Mouse (Mus musculus): ENCODE results near the gene Fgd2. TPM values are rescaled to one million over a fixed set of nuclear protein-coding genes. Genes with fewer than 3 reads are reported as not detected.

Fgd2 gene
- polyA plus RNA-seq, 1 experiment: 268 TPM

GRCm38 (mm10) chr17:29401741-29402268 lies 41.1 kb downstream of the Fgd2 start:
- peaks cover 8% of the 10 kb centered on the region; the same call in 1 of the 2 replicates for H3K4me1 ChIP-seq (ENCODE audit: control insufficient read depth, insufficient read depth, insufficient read length)
- no peak for DNase-seq (ENCODE audit: low read depth in 1 of 2, low spot score in 2 of 2)
- no peak overlapping the region for H3K4me3 ChIP-seq (ENCODE audit: extremely low read depth, insufficient read depth, insufficient read length)
- TF ChIP-seq POLR2A (IDR thresholded peaks at IDR 0.05; ENCODE audit: low read depth, low read length) (no peak), CTCF (IDR thresholded peaks at IDR 0.05; ENCODE audit: extremely low read depth, insufficient read depth, insufficient read length, insufficient replicate concordance) (no peak)
- 90% methylated on average over 15 of the region's 15 CpGs for WGBS
- H3K36me3 ChIP-seq (ENCODE audit: control insufficient read depth, insufficient read depth, low read length): no peaks in the 10 kb centered on the region
- no peaks in the 10 kb centered on the region for H3K27me3 ChIP-seq (ENCODE audit: control insufficient read depth, insufficient read depth, low read length)
- no peak overlapping the region for H3K27ac ChIP-seq (ENCODE audit: insufficient read depth, low read length)

- TF ChIP-seq CTCF (IDR thresholded peaks at IDR 0.05; ENCODE audit: extremely low read depth, insufficient read depth, insufficient read length, insufficient replicate concordance): no peak
- TF ChIP-seq POLR2A (IDR thresholded peaks at IDR 0.05; ENCODE audit: low read depth, low read length): no peak
- no peak overlapping the region for H3K4me3 ChIP-seq (ENCODE audit: extremely low read depth, insufficient read depth, insufficient read length)
- 17% methylated on average over 1 of the region's 1 CpGs for WGBS
- H3K36me3 ChIP-seq (ENCODE audit: control insufficient read depth, insufficient read depth, low read length): no peaks in the 10 kb centered on the region
- DNase-seq (ENCODE audit: low read depth in 1 of 2, low spot score in 2 of 2): no peak
- no peak overlapping the region for H3K27ac ChIP-seq (ENCODE audit: insufficient read depth, low read length)
- H3K27me3 ChIP-seq (ENCODE audit: control insufficient read depth, insufficient read depth, low read length): no peaks in the 10 kb centered on the region
- H3K4me1 ChIP-seq (ENCODE audit: control insufficient read depth, insufficient read depth, insufficient read length): 0 out of 2 replicates have a peak, but pooled peaks cover under 1% of the 10 kb centered on the region
Observed at GRCm38 (mm10) chr17:29403179-29403578, 42.5 kb downstream of the Fgd2 start.

GRCm38 (mm10) chr17:29405501-29405900 lies 44.8 kb downstream of the Fgd2 start:
- H3K4me1 ChIP-seq (ENCODE audit: control insufficient read depth, insufficient read depth, insufficient read length): no peaks in the 10 kb centered on the region
- DNase-seq (ENCODE audit: low read depth in 1 of 2, low spot score in 2 of 2): no peak

GRCm38 (mm10) chr17:29406077-29406476 lies 45.4 kb downstream of the Fgd2 start:
- Histone ChIP-seq H3K4me3 (ENCODE audit: extremely low read depth, insufficient read depth, insufficient read length) (no peak overlapping the region), H3K27me3 (ENCODE audit: control insufficient read depth, insufficient read depth, low read length) (no peaks in the 10 kb centered on the region), H3K4me1 (ENCODE audit: control insufficient read depth, insufficient read depth, insufficient read length) (no peaks in the 10 kb centered on the region), H3K36me3 (ENCODE audit: control insufficient read depth, insufficient read depth, low read length) (no peaks in the 10 kb centered on the region), H3K27ac (ENCODE audit: insufficient read depth, low read length) (no peak overlapping the region)
- TF ChIP-seq POLR2A (IDR thresholded peaks at IDR 0.05; ENCODE audit: low read depth, low read length) (no peak), CTCF (IDR thresholded peaks at IDR 0.05; ENCODE audit: extremely low read depth, insufficient read depth, insufficient read length, insufficient replicate concordance) (no peak)
- 64% methylated on average over 6 of the region's 6 CpGs for WGBS
- DNase-seq (ENCODE audit: low read depth in 1 of 2, low spot score in 2 of 2): no peak

More at GRCm38 (mm10) chr17:29405501-29405900, 44.8 kb downstream of the Fgd2 start:
- TF ChIP-seq CTCF (IDR thresholded peaks at IDR 0.05; ENCODE audit: extremely low read depth, insufficient read depth, insufficient read length, insufficient replicate concordance): no peak
- H3K36me3 ChIP-seq (ENCODE audit: control insufficient read depth, insufficient read depth, low read length): no peaks in the 10 kb centered on the region
- H3K4me3 ChIP-seq (ENCODE audit: extremely low read depth, insufficient read depth, insufficient read length): no peak overlapping the region
- H3K27ac ChIP-seq (ENCODE audit: insufficient read depth, low read length): no peak overlapping the region
- no peaks in the 10 kb centered on the region for H3K27me3 ChIP-seq (ENCODE audit: control insufficient read depth, insufficient read depth, low read length)
- WGBS: 93% methylated on average over 13 of the region's 13 CpGs

GRCm38 (mm10) chr17:29407405-29407804 lies 46.7 kb downstream of the Fgd2 start:
- no peak for DNase-seq (ENCODE audit: low read depth in 1 of 2, low spot score in 2 of 2)
- H3K4me1 ChIP-seq (ENCODE audit: control insufficient read depth, insufficient read depth, insufficient read length): no peaks in the 10 kb centered on the region
- H3K27me3 ChIP-seq (ENCODE audit: control insufficient read depth, insufficient read depth, low read length): no peaks in the 10 kb centered on the region
- WGBS: 86% methylated on average over 5 of the region's 5 CpGs
- H3K4me3 ChIP-seq (ENCODE audit: extremely low read depth, insufficient read depth, insufficient read length): no peak overlapping the region
- H3K27ac ChIP-seq (ENCODE audit: insufficient read depth, low read length): no peak overlapping the region
- no peaks in the 10 kb centered on the region for H3K36me3 ChIP-seq (ENCODE audit: control insufficient read depth, insufficient read depth, low read length)
- TF ChIP-seq POLR2A (IDR thresholded peaks at IDR 0.05; ENCODE audit: low read depth, low read length) (no peak), CTCF (IDR thresholded peaks at IDR 0.05; ENCODE audit: extremely low read depth, insufficient read depth, insufficient read length, insufficient replicate concordance) (no peak)

GRCm38 (mm10) chr17:29408364-29408763 lies 47.6 kb downstream of the Fgd2 start:
- no peak for DNase-seq (ENCODE audit: low read depth in 1 of 2, low spot score in 2 of 2)
- Histone ChIP-seq H3K4me1 (ENCODE audit: control insufficient read depth, insufficient read depth, insufficient read length) (no peaks in the 10 kb centered on the region), H3K27ac (ENCODE audit: insufficient read depth, low read length) (no peak overlapping the region), H3K4me3 (ENCODE audit: extremely low read depth, insufficient read depth, insufficient read length) (no peak overlapping the region), H3K27me3 (ENCODE audit: control insufficient read depth, insufficient read depth, low read length) (no peaks in the 10 kb centered on the region), H3K36me3 (ENCODE audit: control insufficient read depth, insufficient read depth, low read length) (no peaks in the 10 kb centered on the region)
- TF ChIP-seq CTCF (IDR thresholded peaks at IDR 0.05; ENCODE audit: extremely low read depth, insufficient read depth, insufficient read length, insufficient replicate concordance) (no peak), POLR2A (IDR thresholded peaks at IDR 0.05; ENCODE audit: low read depth, low read length) (no peak)
- WGBS: 90% methylated on average over 13 of the region's 13 CpGs

GRCm38 (mm10) chr17:29409800-29410343 lies 49.2 kb downstream of the Fgd2 start:
- Histone ChIP-seq H3K4me1 (ENCODE audit: control insufficient read depth, insufficient read depth, insufficient read length) (no peaks in the 10 kb centered on the region), H3K27me3 (ENCODE audit: control insufficient read depth, insufficient read depth, low read length) (no peaks in the 10 kb centered on the region), H3K4me3 (ENCODE audit: extremely low read depth, insufficient read depth, insufficient read length) (no peak overlapping the region), H3K36me3 (ENCODE audit: control insufficient read depth, insufficient read depth, low read length) (no peaks in the 10 kb centered on the region), H3K27ac (ENCODE audit: insufficient read depth, low read length) (no peak overlapping the region)
- 78% methylated on average over 5 of the region's 5 CpGs for WGBS
- no peak for TF ChIP-seq CTCF (IDR thresholded peaks at IDR 0.05; ENCODE audit: extremely low read depth, insufficient read depth, insufficient read length, insufficient replicate concordance)
- TF ChIP-seq POLR2A (IDR thresholded peaks at IDR 0.05; ENCODE audit: low read depth, low read length): no peak
- no peak for DNase-seq (ENCODE audit: low read depth in 1 of 2, low spot score in 2 of 2)
